8 mouse cellular contexts compared by ENCODE assay signal in the genomic region with DNA sequence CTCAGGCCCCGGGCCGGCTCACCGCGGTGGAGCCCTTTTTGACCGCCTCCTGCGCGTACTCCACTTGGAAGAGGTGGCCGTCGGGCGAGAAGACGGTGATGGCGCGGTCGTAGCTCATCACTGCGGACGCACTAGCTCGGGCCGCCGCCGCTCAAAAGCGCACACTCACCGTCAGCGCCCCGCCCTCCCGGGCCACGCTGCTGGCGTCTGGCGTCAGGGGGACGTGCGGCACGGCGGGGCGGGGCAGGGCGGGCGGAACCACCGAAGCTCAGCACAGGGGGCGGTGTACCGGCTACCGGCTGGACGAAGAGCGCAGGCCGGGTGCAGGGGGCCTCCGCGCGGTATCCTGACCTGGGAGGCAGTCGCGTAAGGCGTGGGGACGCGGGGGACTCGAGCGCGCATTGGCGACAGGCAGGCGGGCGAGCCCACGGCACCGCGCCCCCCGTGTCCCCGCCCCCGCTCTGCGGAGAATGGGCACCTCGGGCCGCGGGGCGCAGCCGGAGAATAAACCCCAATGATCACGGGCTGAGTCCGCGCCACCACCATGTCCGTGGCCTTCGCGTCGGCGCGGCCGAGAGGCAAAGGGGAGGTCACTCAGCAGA. TPM values are rescaled to one million over a fixed set of nuclear protein-coding genes. Genes with fewer than 3 reads are reported as not detected.
DNase-seq lines count a peak whose midpoint lies in the region; ATAC-seq and TF ChIP-seq lines count a peak whose summit lies in the region.

A gene (minus strand): TSS at position 178 of the 602 bp plus-strand sequence.
A gene (plus strand): TSS at position 254 of the 602 bp plus-strand sequence.

- H3K9me3 ChIP-seq in embryonic facial prominence, embryonic 13.5 days = no peaks in the 10 kb centered on the region
- no peaks in the 10 kb centered on the region for H3K9me3 ChIP-seq in limb, embryonic 14.5 days (ENCODE audit: control insufficient read depth, low read length)
- no peaks in the 10 kb centered on the region for H3K9me3 ChIP-seq in midbrain, embryonic 16.5 days (replicated peaks; ENCODE audit: control insufficient read depth, low read length, poor library complexity, severe bottlenecking)

- peak within 1 kb of the TSS; percentile 89 for H3K4me2 ChIP-seq in embryonic facial prominence, embryonic 13.5 days
- H3K4me2 ChIP-seq in limb, embryonic 14.5 days (replicated peaks; ENCODE audit: low read depth, low read length, severe bottlenecking) = peak within 1 kb of the TSS; percentile 88
- peak within 1 kb of the TSS; percentile 89 for H3K4me2 ChIP-seq in midbrain, embryonic 16.5 days (ENCODE audit: low read length)

- H3K36me3 ChIP-seq in embryonic facial prominence, embryonic 13.5 days = peaks cover 25% of the 10 kb centered on the region
- no peaks in the 10 kb centered on the region for H3K36me3 ChIP-seq in heart, adult 2 months (ENCODE audit: control insufficient read depth, insufficient read depth, low read length)
- peaks cover 21% of the 10 kb centered on the region for H3K36me3 ChIP-seq in limb, embryonic 14.5 days (ENCODE audit: control insufficient read depth, insufficient read depth, low read length)
- H3K36me3 ChIP-seq in midbrain, embryonic 16.5 days (ENCODE audit: control insufficient read depth, insufficient read depth, low read length) = peaks cover 12% of the 10 kb centered on the region
- H3K36me3 ChIP-seq in spleen, adult 2 months (ENCODE audit: control insufficient read depth, insufficient read depth, low read length) = peaks cover 10% of the 10 kb centered on the region

- H3K79me2 ChIP-seq in heart, adult 2 months (replicated peaks; ENCODE audit: control insufficient read depth, insufficient read depth, low read length) = peaks cover 4% of the 10 kb centered on the region

- intact Hi-C loops in heart, adult 2 months (cut with DNase I) = loop anchor here (1.0 kb wide), 1 partner anchor 65 kb away; no protein-coding TSS in a partner anchor

- H3K9ac ChIP-seq in embryonic facial prominence, embryonic 13.5 days = peak within 1 kb of the TSS; percentile 94
- peak within 1 kb of the TSS; percentile 98 for H3K9ac ChIP-seq in heart, adult 2 months (ENCODE audit: low read depth, low read length)
- peak within 1 kb of the TSS; percentile 85 for H3K9ac ChIP-seq in limb, embryonic 14.5 days (ENCODE audit: low read depth, low read length, severe bottlenecking)
- peak within 1 kb of the TSS; percentile 92 for H3K9ac ChIP-seq in midbrain, embryonic 16.5 days (ENCODE audit: low read depth, low read length)

- ATAC-seq in embryonic facial prominence, embryonic 13.5 days (ENCODE audit: insufficient number of reproducible peaks, insufficient read depth, low FRiP score, low TSS enrichment, low read depth) = peak; percentile 95
- ATAC-seq in limb, embryonic 14.5 days (ENCODE audit: low FRiP score, low read depth) = peak; percentile 95
- ATAC-seq in midbrain, embryonic 16.5 days = peak; percentile 95

- peak; percentile 91 for DNase-seq in 416B (ENCODE audit: low read depth)
- DNase-seq in adrenal gland, postnatal 4 days (ENCODE audit: low spot score in 2 of 2) = peak; percentile 73 to 79
- peak; percentile 93 for DNase-seq in heart, adult 2 months
- DNase-seq in kidney, adult 8-10 months = peak; percentile 81 to 83
- DNase-seq in limb, embryonic 14.5 days (ENCODE audit: low spot score) = peak; percentile 86
- peak; percentile 75 to 86 for DNase-seq in spleen, adult 2 months (ENCODE audit: low read depth in 1 of 2, low spot score in 2 of 2)

- H3K4me1 ChIP-seq in embryonic facial prominence, embryonic 13.5 days = peaks cover 39% of the 10 kb centered on the region
- peaks cover 6% of the 10 kb centered on the region for H3K4me1 ChIP-seq in heart, adult 2 months (ENCODE audit: control insufficient read depth, insufficient read depth, low read length)
- peaks cover 23% of the 10 kb centered on the region for H3K4me1 ChIP-seq in limb, embryonic 14.5 days (ENCODE audit: control insufficient read depth, insufficient read depth, low read length)
- H3K4me1 ChIP-seq in midbrain, embryonic 16.5 days (ENCODE audit: control insufficient read depth, insufficient read depth, low read length) = peaks cover 36% of the 10 kb centered on the region
- H3K4me1 ChIP-seq in spleen, adult 2 months (ENCODE audit: control insufficient read depth, insufficient read depth, insufficient read length) = peaks cover 12% of the 10 kb centered on the region

- TF ChIP-seq EP300 in heart, adult 2 months (IDR thresholded peaks at IDR 0.05; ENCODE audit: insufficient read depth, low read depth, low read length) = no peak

- peak; percentile 60 for TF ChIP-seq CTCF in heart, adult 2 months (IDR thresholded peaks at IDR 0.05)
- TF ChIP-seq CTCF in spleen, adult 2 months (IDR thresholded peaks at IDR 0.05; ENCODE audit: extremely low read depth, insufficient read depth, insufficient read length, insufficient replicate concordance) = no peak

- WGBS in embryonic facial prominence, embryonic 13.5 days = under 1% methylated on average over 76 of the region's 78 CpGs
- under 1% methylated on average over 76 of the region's 78 CpGs for WGBS in heart, adult 2 months
- WGBS in limb, embryonic 14.5 days = under 1% methylated on average over 29 of the region's 78 CpGs
- WGBS in midbrain, embryonic 16.5 days = under 1% methylated on average over 78 of the region's 78 CpGs
- under 1% methylated on average over 78 of the region's 78 CpGs for WGBS in spleen, adult 2 months

- no peaks in the 10 kb centered on the region for H3K27me3 ChIP-seq in embryonic facial prominence, embryonic 13.5 days
- H3K27me3 ChIP-seq in heart, adult 2 months (ENCODE audit: control insufficient read depth, insufficient read depth, low read length) = no peaks in the 10 kb centered on the region
- no peaks in the 10 kb centered on the region for H3K27me3 ChIP-seq in limb, embryonic 14.5 days (ENCODE audit: control insufficient read depth, insufficient read depth, low read length)
- no peaks in the 10 kb centered on the region for H3K27me3 ChIP-seq in midbrain, embryonic 16.5 days (ENCODE audit: control insufficient read depth, insufficient read depth, low read depth, low read length)
- no peaks in the 10 kb centered on the region for H3K27me3 ChIP-seq in spleen, adult 2 months (ENCODE audit: control insufficient read depth, insufficient read depth, low read length)

- peak within 1 kb of the TSS; percentile 94 for H3K4me3 ChIP-seq in embryonic facial prominence, embryonic 13.5 days
- H3K4me3 ChIP-seq in heart, adult 2 months = peak within 1 kb of the TSS; percentile 73
- H3K4me3 ChIP-seq in limb, embryonic 14.5 days (replicated peaks; ENCODE audit: low read length) = peak within 1 kb of the TSS; percentile 98
- peak within 1 kb of the TSS; percentile 97 for H3K4me3 ChIP-seq in midbrain, embryonic 16.5 days (ENCODE audit: low read depth, low read length)
- H3K4me3 ChIP-seq in spleen, adult 2 months (ENCODE audit: extremely low read depth, insufficient read depth, insufficient read length) = peak within 1 kb of the TSS; percentile 99

- peak within 1 kb of the TSS; percentile 92 for H3K27ac ChIP-seq in embryonic facial prominence, embryonic 13.5 days
- peak within 1 kb of the TSS; percentile 95 for H3K27ac ChIP-seq in heart, adult 2 months
- peak within 1 kb of the TSS; percentile 90 for H3K27ac ChIP-seq in limb, embryonic 14.5 days (replicated peaks; ENCODE audit: low read depth, low read length)
- peak within 1 kb of the TSS; percentile 98 for H3K27ac ChIP-seq in midbrain, embryonic 16.5 days (ENCODE audit: low read length)
- peak within 1 kb of the TSS; percentile 97 for H3K27ac ChIP-seq in spleen, adult 2 months (ENCODE audit: insufficient read depth, low read length)

- peak; percentile 69 for TF ChIP-seq POLR2A in heart, adult 2 months (IDR thresholded peaks at IDR 0.05; ENCODE audit: insufficient read depth, low read depth, low read length)
- TF ChIP-seq POLR2A in limb, embryonic 14.5 days (IDR thresholded peaks at IDR 0.05; ENCODE audit: borderline replicate concordance, extremely low read depth, insufficient read depth, insufficient read length) = peak; percentile 43; the same call in 1 of the 2 replicates
- TF ChIP-seq POLR2A in spleen, adult 2 months (IDR thresholded peaks at IDR 0.05; ENCODE audit: low read depth, low read length) = peak; percentile 52

RNA-seq across cellular contexts. Expression of the first gene that starts in this region (rescaled TPM):
- total RNA-seq in adrenal gland, postnatal 4 days (2021) = 100 to 1,000 TPM; 245 to 248 TPM
- 578 and 596 TPM in 2 replicates for polyA plus RNA-seq in embryonic facial prominence, embryonic 13.5 days (2015; fragmentation: Nextera tagmentation; extraction: Ambion mirVana)
- total RNA-seq in heart, adult 2 months (2021) = 100 to 1,000 TPM; 140 to 162 TPM
- polyA plus RNA-seq in heart, adult 2 months (2012; rRNA removed) = 134 and 139 TPM in 2 replicates
- 259 and 298 TPM in 2 replicates for polyA plus RNA-seq in limb, embryonic 14.5 days (2012; rRNA removed)
- polyA plus RNA-seq in limb, embryonic 14.5 days (2014; fragmentation: Nextera tagmentation; extraction: Ambion mirVana) = 501 and 620 TPM in 2 replicates
- 504 and 541 TPM in 2 replicates for polyA plus RNA-seq in midbrain, embryonic 16.5 days (2015; fragmentation: Nextera tagmentation; extraction: Ambion mirVana)
- polyA plus RNA-seq in spleen, adult 2 months (2012; rRNA removed) = 87.4 and 96.4 TPM in 2 replicates

RNA-seq across cellular contexts. Expression of the second gene that starts in this region (rescaled TPM):
- 1 to 10 TPM; 8.9 to 9.6 TPM for total RNA-seq in adrenal gland, postnatal 4 days (2021)
- 6.2 and 8.2 TPM in 2 replicates for polyA plus RNA-seq in embryonic facial prominence, embryonic 13.5 days (2015; fragmentation: Nextera tagmentation; extraction: Ambion mirVana)
- total RNA-seq in heart, adult 2 months (2021) = 1 to 10 TPM; 1.9 to 2.0 TPM
- 3.8 and 5.2 TPM in 2 replicates for polyA plus RNA-seq in heart, adult 2 months (2012; rRNA removed)
- 9.1 and 11.4 TPM in 2 replicates for polyA plus RNA-seq in limb, embryonic 14.5 days (2012; rRNA removed)
- polyA plus RNA-seq in limb, embryonic 14.5 days (2014; fragmentation: Nextera tagmentation; extraction: Ambion mirVana) = 3.5 and 4.9 TPM in 2 replicates
- polyA plus RNA-seq in midbrain, embryonic 16.5 days (2015; fragmentation: Nextera tagmentation; extraction: Ambion mirVana) = 70.4 and 74.3 TPM in 2 replicates
- polyA plus RNA-seq in spleen, adult 2 months (2012; rRNA removed) = 5.9 and 6.8 TPM in 2 replicates

Comparison
In these comparisons a context has a peak if more than half of its experiments do, and no peak if none do; other contexts are left out.
1. Peak in every context shown above with its lines: DNase-seq, ATAC-seq, H3K4me3 ChIP-seq and H3K27ac ChIP-seq.